In genomic region chrX:37084318-37084926, GRCm38 (mm10) we compare ENCODE assay signal across 9 mouse cellular contexts. TPM values are rescaled to one million over a fixed set of nuclear protein-coding genes. Genes with fewer than 3 reads are reported as not detected.
A peak's percentile ranks its signal among the peaks of the same experiment; 100 is the strongest.
DNase-seq lines count a peak whose midpoint lies in the region; ATAC-seq and TF ChIP-seq lines count a peak whose summit lies in the region.
"Had no signal": no experiment of that assay in that cellular context is flagged by ENCODE, and none has a peak within 500 bp of the region (broad histone marks: within the 10 kb centered on the region; RNA-seq: fewer than 3 reads in every experiment).

No protein-coding gene starts in this region.

- DNase-seq in heart, postnatal 36 days: no peak
- no peak for DNase-seq in G1E (ENCODE audit: low spot score)
- DNase-seq in embryonic facial prominence, embryonic 10.5 days (ENCODE audit: low spot score): no peak
- DNase-seq in limb, embryonic 14.5 days (ENCODE audit: low spot score): peak; percentile 4
- DNase-seq in midbrain, postnatal 0 days (ENCODE audit: low spot score): peak; percentile 40
- no peak for DNase-seq in thymus, postnatal 0 days (ENCODE audit: low spot score)

- no peak for TF ChIP-seq POLR2A in limb, embryonic 14.5 days (IDR thresholded peaks at IDR 0.05; ENCODE audit: borderline replicate concordance, extremely low read depth, insufficient read depth, insufficient read length)

- no peak for ATAC-seq in heart, embryonic 13.5 days (ENCODE audit: extremely low read depth, insufficient number of reproducible peaks, low FRiP score, low TSS enrichment)
- ATAC-seq in G1E (ENCODE audit: extremely low read depth, insufficient number of reproducible peaks, low FRiP score, poor library complexity, severe bottlenecking): no peak
- peak; percentile 47; the same call in 1 of the 2 replicates for ATAC-seq in hindbrain, embryonic 13.5 days (ENCODE audit: low FRiP score)
- no peak for ATAC-seq in limb, embryonic 14.5 days (ENCODE audit: low FRiP score, low read depth)
- ATAC-seq in midbrain, postnatal 0 days (ENCODE audit: low FRiP score): peak; percentile 70

- peak overlapping the region; percentile 89 for H3K9ac ChIP-seq in heart, embryonic 13.5 days
- peak overlapping the region; percentile 81 for H3K9ac ChIP-seq in hindbrain, embryonic 13.5 days
- H3K9ac ChIP-seq in limb, embryonic 14.5 days (ENCODE audit: low read depth, low read length, severe bottlenecking): peak overlapping the region; percentile 72
- H3K9ac ChIP-seq in midbrain, postnatal 0 days (replicated peaks; ENCODE audit: low read length, poor library complexity, severe bottlenecking): peak overlapping the region; percentile 59

- intact Hi-C loops in heart, postnatal 36 days (cut with DNase I): loop anchor here (10.0 kb wide), 1 partner anchor 290 kb away; the partner anchor contains the start of gene Slc25a5

- no peaks in the 10 kb centered on the region for H3K9me3 ChIP-seq in heart, embryonic 13.5 days
- no peaks in the 10 kb centered on the region for H3K9me3 ChIP-seq in G1E (replicated peaks)
- H3K9me3 ChIP-seq in embryonic facial prominence, embryonic 10.5 days: no peaks in the 10 kb centered on the region
- no peaks in the 10 kb centered on the region for H3K9me3 ChIP-seq in hindbrain, embryonic 13.5 days
- no peaks in the 10 kb centered on the region for H3K9me3 ChIP-seq in limb, embryonic 14.5 days (ENCODE audit: control insufficient read depth, low read length)
- no peaks in the 10 kb centered on the region for H3K9me3 ChIP-seq in midbrain, postnatal 0 days (ENCODE audit: low read length)

- H3K27ac ChIP-seq in heart, embryonic 13.5 days (replicated peaks): peak overlapping the region; percentile 91
- peak overlapping the region; percentile 92 for H3K27ac ChIP-seq in embryonic facial prominence, embryonic 10.5 days (replicated peaks)
- peak overlapping the region; percentile 92 for H3K27ac ChIP-seq in hindbrain, embryonic 13.5 days
- peak overlapping the region; percentile 81 for H3K27ac ChIP-seq in limb, embryonic 14.5 days (replicated peaks; ENCODE audit: low read depth, low read length)
- H3K27ac ChIP-seq in midbrain, postnatal 0 days (ENCODE audit: low read depth, low read length): peak overlapping the region; percentile 78

- H3K27me3 ChIP-seq in heart, embryonic 13.5 days (replicated peaks): no peaks in the 10 kb centered on the region
- no peaks in the 10 kb centered on the region for H3K27me3 ChIP-seq in G1E (ENCODE audit: insufficient read depth, low read length)
- H3K27me3 ChIP-seq in embryonic facial prominence, embryonic 10.5 days (replicated peaks; ENCODE audit: low read depth, poor library complexity, severe bottlenecking): no peaks in the 10 kb centered on the region
- H3K27me3 ChIP-seq in hindbrain, embryonic 13.5 days: no peaks in the 10 kb centered on the region
- no peaks in the 10 kb centered on the region for H3K27me3 ChIP-seq in limb, embryonic 14.5 days (ENCODE audit: control insufficient read depth, insufficient read depth, low read length)
- H3K27me3 ChIP-seq in midbrain, postnatal 0 days (ENCODE audit: insufficient read depth, low read length): no peaks in the 10 kb centered on the region

- H3K4me3 ChIP-seq in heart, embryonic 13.5 days: peak overlapping the region; percentile 69
- H3K4me3 ChIP-seq in G1E (ENCODE audit: low read depth, low read length): peak overlapping the region; percentile 73
- peak overlapping the region; percentile 69 for H3K4me3 ChIP-seq in embryonic facial prominence, embryonic 10.5 days
- peak overlapping the region; percentile 54 for H3K4me3 ChIP-seq in hindbrain, embryonic 13.5 days
- peak overlapping the region; percentile 52 for H3K4me3 ChIP-seq in limb, embryonic 14.5 days (replicated peaks; ENCODE audit: low read length)
- H3K4me3 ChIP-seq in midbrain, postnatal 0 days (ENCODE audit: low read depth, low read length): peak overlapping the region; percentile 49

- H3K4me1 ChIP-seq in heart, embryonic 13.5 days: peaks cover 10% of the 10 kb centered on the region
- H3K4me1 ChIP-seq in G1E (ENCODE audit: insufficient read depth, low read depth, low read length): peaks cover 8% of the 10 kb centered on the region; the same call in 1 of the 2 replicates
- peaks cover 6% of the 10 kb centered on the region; the same call in 1 of the 2 replicates for H3K4me1 ChIP-seq in embryonic facial prominence, embryonic 10.5 days
- peaks cover 10% of the 10 kb centered on the region for H3K4me1 ChIP-seq in hindbrain, embryonic 13.5 days (replicated peaks)
- 0 out of 2 replicates have a peak, but pooled peaks cover 5% of the 10 kb centered on the region for H3K4me1 ChIP-seq in limb, embryonic 14.5 days (ENCODE audit: control insufficient read depth, insufficient read depth, low read length)
- no peaks in the 10 kb centered on the region for H3K4me1 ChIP-seq in midbrain, postnatal 0 days (ENCODE audit: insufficient read depth, low read length)

- TF ChIP-seq CTCF in G1E (IDR thresholded peaks at IDR 0.05; ENCODE audit: low read depth, low read length): no peak
- no peak for TF ChIP-seq CTCF in midbrain, postnatal 0 days (IDR thresholded peaks at IDR 0.05)

- peak overlapping the region; percentile 76 for H3K4me2 ChIP-seq in heart, embryonic 13.5 days
- peak overlapping the region; percentile 80 for H3K4me2 ChIP-seq in hindbrain, embryonic 13.5 days
- H3K4me2 ChIP-seq in limb, embryonic 14.5 days (replicated peaks; ENCODE audit: low read depth, low read length, severe bottlenecking): peak overlapping the region; percentile 60
- H3K4me2 ChIP-seq in midbrain, postnatal 0 days (ENCODE audit: low read depth, low read length, poor library complexity, severe bottlenecking): peak overlapping the region; percentile 54

- WGBS in heart, embryonic 13.5 days: 10% methylated on average over 19 of the region's 19 CpGs
- WGBS in embryonic facial prominence, embryonic 10.5 days: 21% methylated on average over 19 of the region's 19 CpGs
- WGBS in hindbrain, embryonic 13.5 days: 16% methylated on average over 19 of the region's 19 CpGs
- WGBS in limb, embryonic 14.5 days: 23% methylated on average over 19 of the region's 19 CpGs
- WGBS in midbrain, postnatal 0 days: 18% methylated on average over 19 of the region's 19 CpGs

- peaks cover 26% of the 10 kb centered on the region for H3K36me3 ChIP-seq in heart, embryonic 13.5 days
- peaks cover 39% of the 10 kb centered on the region for H3K36me3 ChIP-seq in G1E (replicated peaks)
- H3K36me3 ChIP-seq in embryonic facial prominence, embryonic 10.5 days (replicated peaks): peaks cover 33% of the 10 kb centered on the region
- peaks cover 11% of the 10 kb centered on the region for H3K36me3 ChIP-seq in hindbrain, embryonic 13.5 days
- H3K36me3 ChIP-seq in limb, embryonic 14.5 days (ENCODE audit: control insufficient read depth, insufficient read depth, low read length): peaks cover 18% of the 10 kb centered on the region
- no peaks in the 10 kb centered on the region for H3K36me3 ChIP-seq in midbrain, postnatal 0 days (ENCODE audit: insufficient read depth, low read length)

RNA-seq across cellular contexts. Expression of gene Rpl39, which starts 0.8 kb away (rescaled TPM):
- polyA plus RNA-seq in heart, embryonic 13.5 days (2015; fragmentation: Nextera tagmentation; extraction: Ambion mirVana): 377 and 401 TPM in 2 replicates
- total RNA-seq in heart, postnatal 36 days (2021): 100 to 1,000 TPM; 303 to 327 TPM
- total RNA-seq in G1E (2014; fragmentation: Nextera tagmentation) (335 and 381 TPM in 2 replicates), G1E (2017) (3,274 and 3,292 TPM in 2 replicates)
- polyA plus RNA-seq in G1E (2012): 408 and 436 TPM in 2 replicates
- 474 and 495 TPM in 2 replicates for polyA plus RNA-seq in embryonic facial prominence, embryonic 10.5 days (2016; fragmentation: Nextera tagmentation; extraction: Ambion mirVana)
- polyA plus RNA-seq in hindbrain, embryonic 13.5 days (2015; fragmentation: Nextera tagmentation; extraction: Ambion mirVana): 349 and 381 TPM in 2 replicates
- 539 and 1,130 TPM in 2 replicates for polyA plus RNA-seq in limb, embryonic 14.5 days (2012; rRNA removed)
- polyA plus RNA-seq in limb, embryonic 14.5 days (2014; fragmentation: Nextera tagmentation; extraction: Ambion mirVana): 592 and 658 TPM in 2 replicates
- total RNA-seq in midbrain, postnatal 0 days (2014; rRNA removed): 128 TPM in 2 replicates
- polyA plus RNA-seq in midbrain, postnatal 0 days (2015; fragmentation: Nextera tagmentation; extraction: Ambion mirVana): 305 and 335 TPM in 2 replicates
- polyA plus RNA-seq in thymus, postnatal 0 days (2015; fragmentation: Nextera tagmentation; extraction: Ambion mirVana): 905 and 976 TPM in 2 replicates

RNA-seq across cellular contexts. Expression of gene Upf3b, which starts 25.7 kb away (rescaled TPM):
- 13.6 and 14.1 TPM in 2 replicates for polyA plus RNA-seq in heart, embryonic 13.5 days (2015; fragmentation: Nextera tagmentation; extraction: Ambion mirVana)
- total RNA-seq in heart, postnatal 36 days (2021): 1 to 10 TPM; 7.9 to 8.0 TPM
- total RNA-seq in G1E (2014; fragmentation: Nextera tagmentation) (78.1 and 90.1 TPM in 2 replicates), G1E (2017) (30.5 and 43.4 TPM in 2 replicates)
- polyA plus RNA-seq in G1E (2012): 5.2 and 13.3 TPM in 2 replicates
- 17.2 and 19.0 TPM in 2 replicates for polyA plus RNA-seq in embryonic facial prominence, embryonic 10.5 days (2016; fragmentation: Nextera tagmentation; extraction: Ambion mirVana)
- 33.6 and 36.2 TPM in 2 replicates for polyA plus RNA-seq in hindbrain, embryonic 13.5 days (2015; fragmentation: Nextera tagmentation; extraction: Ambion mirVana)
- polyA plus RNA-seq in limb, embryonic 14.5 days (2012; rRNA removed): 17.9 and 27.9 TPM in 2 replicates
- polyA plus RNA-seq in limb, embryonic 14.5 days (2014; fragmentation: Nextera tagmentation; extraction: Ambion mirVana): 13.1 and 16.3 TPM in 2 replicates
- 11.0 and 15.1 TPM in 2 replicates for total RNA-seq in midbrain, postnatal 0 days (2014; rRNA removed)
- polyA plus RNA-seq in midbrain, postnatal 0 days (2015; fragmentation: Nextera tagmentation; extraction: Ambion mirVana): 21.6 and 27.2 TPM in 2 replicates
- 21.7 and 25.0 TPM in 2 replicates for polyA plus RNA-seq in thymus, postnatal 0 days (2015; fragmentation: Nextera tagmentation; extraction: Ambion mirVana)

RNA-seq across cellular contexts. Expression of gene Sowahd, which starts 35.8 kb away (rescaled TPM):
- polyA plus RNA-seq in heart, embryonic 13.5 days (2015; fragmentation: Nextera tagmentation; extraction: Ambion mirVana): 0.33 and 0.41 TPM in 2 replicates
- not detected for total RNA-seq in heart, postnatal 36 days (2021)
- total RNA-seq in G1E (2014; fragmentation: Nextera tagmentation) (not detected in 2 replicates), G1E (2017) (0.05 TPM in 1 of 2 replicates, not detected in the other)
- polyA plus RNA-seq in G1E (2012): not detected in 2 replicates
- not detected in 2 replicates for polyA plus RNA-seq in embryonic facial prominence, embryonic 10.5 days (2016; fragmentation: Nextera tagmentation; extraction: Ambion mirVana)
- polyA plus RNA-seq in hindbrain, embryonic 13.5 days (2015; fragmentation: Nextera tagmentation; extraction: Ambion mirVana): 0.10 TPM in 1 of 2 replicates, not detected in the other
- polyA plus RNA-seq in limb, embryonic 14.5 days (2012; rRNA removed): not detected in 2 replicates
- polyA plus RNA-seq in limb, embryonic 14.5 days (2014; fragmentation: Nextera tagmentation; extraction: Ambion mirVana): not detected in 2 replicates
- not detected in 2 replicates for total RNA-seq in midbrain, postnatal 0 days (2014; rRNA removed)
- polyA plus RNA-seq in midbrain, postnatal 0 days (2015; fragmentation: Nextera tagmentation; extraction: Ambion mirVana): 0.16 TPM in 1 of 2 replicates, not detected in the other
- polyA plus RNA-seq in thymus, postnatal 0 days (2015; fragmentation: Nextera tagmentation; extraction: Ambion mirVana): 0.59 and 1.0 TPM in 2 replicates
- total RNA-seq: neutrophil, adult 5-6 weeks had no signal

RNA-seq across cellular contexts. Expression of gene Nkap, which starts 42.2 kb away (rescaled TPM):
- polyA plus RNA-seq in heart, embryonic 13.5 days (2015; fragmentation: Nextera tagmentation; extraction: Ambion mirVana): 10.1 and 11.2 TPM in 2 replicates
- total RNA-seq in heart, postnatal 36 days (2021): 1 to 10 TPM; 9.2 to 9.9 TPM
- total RNA-seq in G1E (2014; fragmentation: Nextera tagmentation): 48.7 and 52.5 TPM in 2 replicates
- total RNA-seq in G1E (2017): 27.5 and 38.5 TPM in 2 replicates
- polyA plus RNA-seq in G1E (2012): 10.3 and 10.7 TPM in 2 replicates
- polyA plus RNA-seq in embryonic facial prominence, embryonic 10.5 days (2016; fragmentation: Nextera tagmentation; extraction: Ambion mirVana): 17.2 and 18.3 TPM in 2 replicates
- polyA plus RNA-seq in hindbrain, embryonic 13.5 days (2015; fragmentation: Nextera tagmentation; extraction: Ambion mirVana): 24.2 and 25.0 TPM in 2 replicates
- polyA plus RNA-seq in limb, embryonic 14.5 days (2012; rRNA removed): 6.4 and 6.9 TPM in 2 replicates
- 11.8 and 12.4 TPM in 2 replicates for polyA plus RNA-seq in limb, embryonic 14.5 days (2014; fragmentation: Nextera tagmentation; extraction: Ambion mirVana)
- total RNA-seq in midbrain, postnatal 0 days (2014; rRNA removed): 28.2 and 31.8 TPM in 2 replicates
- polyA plus RNA-seq in midbrain, postnatal 0 days (2015; fragmentation: Nextera tagmentation; extraction: Ambion mirVana): 24.4 and 31.8 TPM in 2 replicates
- polyA plus RNA-seq in thymus, postnatal 0 days (2015; fragmentation: Nextera tagmentation; extraction: Ambion mirVana): 21.6 and 26.4 TPM in 2 replicates

Comparison
In these comparisons a context has a peak if more than half of its experiments do, and no peak if none do; other contexts are left out.
1. ATAC-seq: peak in hindbrain, embryonic 13.5 days (single experiment) and midbrain, postnatal 0 days (single experiment); none in heart, embryonic 13.5 days (single experiment), G1E (single experiment) and limb, embryonic 14.5 days (single experiment).
2. DNase-seq: peak in limb, embryonic 14.5 days (single experiment) and midbrain, postnatal 0 days (single experiment); none in heart, postnatal 36 days (0 of 2), G1E (single experiment), embryonic facial prominence, embryonic 10.5 days (single experiment) and thymus, postnatal 0 days (single experiment).
3. Peak in every context shown above with its lines, with median percentiles within 50 percentile points of each other: H3K27ac ChIP-seq, H3K4me2 ChIP-seq, H3K4me3 ChIP-seq and H3K9ac ChIP-seq.